8 mouse cellular contexts compared by ENCODE assay signal in the genomic region with DNA sequence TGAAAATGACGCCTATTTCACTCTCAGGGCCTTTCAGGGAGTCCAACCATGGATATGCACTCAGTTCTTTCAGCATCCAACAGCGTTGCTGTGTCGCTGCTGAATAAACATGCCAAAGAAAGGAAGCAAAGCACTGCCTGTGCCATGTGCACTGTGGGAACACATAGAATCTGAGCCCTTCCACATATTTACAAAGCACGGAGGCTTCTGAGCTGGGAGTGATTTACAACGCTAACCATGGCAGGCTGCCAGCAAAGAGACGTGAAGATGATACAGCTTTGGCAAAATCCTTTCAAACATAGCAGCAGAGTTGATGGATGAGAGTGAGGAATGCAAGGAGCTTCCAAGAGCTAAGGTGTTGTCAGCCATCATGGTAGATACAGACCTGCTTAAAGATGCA.
DNase-seq lines count a peak whose midpoint lies in the region; ATAC-seq lines count a peak whose summit lies in the region.

No protein-coding gene starts in this region.

- H3K4me2 ChIP-seq in forebrain, embryonic 13.5 days: no peak overlapping the region

- H3K27ac ChIP-seq in forebrain, embryonic 13.5 days: no peak overlapping the region
- no peak overlapping the region for H3K27ac ChIP-seq in forebrain, embryonic 10.5 days

- H3K4me1 ChIP-seq in forebrain, embryonic 13.5 days: no peaks in the 10 kb centered on the region
- no peaks in the 10 kb centered on the region for H3K4me1 ChIP-seq in forebrain, embryonic 10.5 days

- H3K27me3 ChIP-seq in forebrain, embryonic 13.5 days: no peaks in the 10 kb centered on the region
- H3K27me3 ChIP-seq in forebrain, embryonic 10.5 days (ENCODE audit: poor library complexity, severe bottlenecking): no peaks in the 10 kb centered on the region

- H3K36me3 ChIP-seq in forebrain, embryonic 13.5 days (ENCODE audit: poor library complexity, severe bottlenecking): no peaks in the 10 kb centered on the region
- no peaks in the 10 kb centered on the region for H3K36me3 ChIP-seq in forebrain, embryonic 10.5 days (replicated peaks)

- ATAC-seq in forebrain, embryonic 13.5 days: peak; percentile 67; the same call in 1 of the 2 replicates
- ATAC-seq in megakaryocyte progenitor cell, adult 5-6 weeks (replicated peaks; ENCODE audit: poor library complexity): no peak

- no peak overlapping the region for H3K4me3 ChIP-seq in forebrain, embryonic 13.5 days
- no peak overlapping the region for H3K4me3 ChIP-seq in forebrain, embryonic 10.5 days

- no peaks in the 10 kb centered on the region for H3K9me3 ChIP-seq in forebrain, embryonic 13.5 days (replicated peaks)
- H3K9me3 ChIP-seq in forebrain, embryonic 10.5 days: no peaks in the 10 kb centered on the region

- H3K9ac ChIP-seq in forebrain, embryonic 13.5 days: no peak overlapping the region

- no peak for DNase-seq in forebrain, embryonic 10.5 days (ENCODE audit: extremely low spot score, low spot score)
- DNase-seq in retina, postnatal 1 day: peak; percentile 3
- DNase-seq in retina, embryonic 14.5 days (ENCODE audit: low spot score): no peak
- DNase-seq in layer of hippocampus, postnatal 36 days: peak; percentile 36 to 39
- DNase-seq in right cerebral cortex, postnatal 25 days: peak; percentile 34
- DNase-seq in c-Kit-positive CD71-positive TER-119-positive erythroid progenitor cells, embryonic 14.5 days (ENCODE audit: low spot score): no peak

- WGBS in forebrain, embryonic 13.5 days: 79% methylated on average over 6 of the region's 6 CpGs
- WGBS in forebrain, embryonic 10.5 days: 92% methylated on average over 6 of the region's 6 CpGs

Comparison
In these comparisons a context has a peak if more than half of its experiments do, and no peak if none do; other contexts are left out.
1. DNase-seq: peak in retina, postnatal 1 day (single experiment), layer of hippocampus, postnatal 36 days (2 of 2) and right cerebral cortex, postnatal 25 days (single experiment); none in forebrain, embryonic 10.5 days (single experiment), retina, embryonic 14.5 days (single experiment) and c-Kit-positive CD71-positive TER-119-positive erythroid progenitor cells, embryonic 14.5 days (single experiment).